Mouse (Mus musculus) spleen, postnatal 36 days (tissue): Measurements from ENCODE around the gene Fads1.

Source experiments
- DNase-seq, 2 experiments: peaks; one replicate each; pipeline ENCODE4 v3.0.0; 2022; ENCODE audit warnings: low spot score in 2 of 2, mixed read lengths in 1 of 2

Fads1 gene

DNA sequence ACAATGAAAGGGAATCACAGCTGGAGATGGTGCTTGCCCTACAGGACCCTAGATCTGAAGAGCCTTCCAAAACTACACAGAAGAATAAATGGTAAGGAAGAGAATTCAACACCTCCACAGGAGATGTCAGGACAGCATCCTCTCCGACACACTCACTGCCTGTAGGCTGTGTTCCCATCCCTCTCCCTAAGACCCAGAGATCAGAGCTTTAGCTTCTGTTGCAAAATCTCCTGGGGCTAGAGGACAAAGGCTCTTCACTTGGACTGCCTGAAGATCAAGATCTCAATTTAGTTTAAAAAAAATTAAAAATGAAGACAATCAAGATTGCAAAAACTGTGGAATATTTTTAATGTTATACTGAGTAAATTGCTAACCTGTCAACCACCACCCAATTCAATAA is 6.2 kb upstream of the Fads1 start:
- no peak for DNase-seq

- DNase-seq = no peak
Observed at GRCm38 (mm10) chr19:10176941-10177372, 5.7 kb upstream of the Fads1 start.

DNA sequence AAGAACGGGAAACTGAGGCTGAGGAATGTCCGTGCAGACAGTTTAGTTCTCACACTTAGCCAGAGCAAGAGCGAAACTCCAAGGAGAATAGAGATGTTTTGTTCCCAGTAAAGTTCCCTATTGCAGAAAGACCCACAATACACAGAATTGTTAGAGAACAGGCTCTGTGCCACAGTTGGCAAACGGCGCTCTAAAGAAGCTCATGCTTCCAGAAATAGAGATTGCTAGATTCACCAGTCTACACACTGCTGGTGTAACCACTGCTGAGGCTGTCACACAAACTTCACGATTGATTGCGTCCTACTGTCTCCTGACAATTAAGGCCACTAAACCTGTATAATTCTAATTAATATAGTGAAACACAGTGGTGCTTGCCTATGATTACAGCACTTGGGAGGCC is 1.5 kb upstream of the Fads1 start:
- DNase-seq = no peak

- DNase-seq = no peak
Observed at GRCm38 (mm10) chr19:10182142-10182541, 546 bp upstream of the Fads1 start.

DNA sequence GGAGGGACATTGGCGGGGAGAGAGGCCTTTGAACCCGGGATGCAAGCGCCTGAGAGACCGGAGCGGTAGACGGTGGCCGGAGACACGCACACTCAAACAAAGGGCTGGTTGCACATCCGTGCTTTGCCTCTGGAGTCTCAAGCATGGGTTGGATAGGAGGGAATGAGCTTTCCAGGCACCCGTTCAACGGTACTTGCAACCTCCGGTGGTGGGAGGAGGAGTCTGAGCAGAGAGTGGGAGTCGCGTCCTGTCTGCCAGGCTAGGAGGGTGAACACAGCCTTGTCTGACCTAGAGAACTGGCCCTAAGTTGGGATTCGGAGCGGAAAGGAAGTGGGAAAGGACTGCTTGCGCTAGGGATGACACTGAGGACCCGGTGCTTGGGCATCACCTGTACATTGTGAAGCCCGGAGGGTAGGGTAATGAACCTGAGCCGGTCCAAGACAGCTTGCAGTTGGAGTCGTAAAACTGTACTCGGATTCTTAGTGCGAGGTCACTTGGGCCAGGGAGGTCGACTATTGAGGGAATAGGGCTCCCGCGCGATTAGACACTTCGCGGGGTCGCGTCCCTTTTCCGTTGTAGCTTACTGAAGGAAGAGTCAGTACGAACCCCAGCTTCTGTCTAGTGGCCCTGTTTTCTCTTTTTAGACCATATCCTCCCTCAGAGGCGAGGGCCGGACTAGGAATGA is 753 bp downstream of the Fads1 start:
- peak; percentile 24 to 45 for DNase-seq

- DNase-seq = no peak
Observed at GRCm38 (mm10) chr19:10184096-10184495, 1.4 kb downstream of the Fads1 start.

- DNase-seq = no peak
Observed at GRCm38 (mm10) chr19:10185876-10186275, 3.2 kb downstream of the Fads1 start.

- no peak for DNase-seq
Observed at GRCm38 (mm10) chr19:10186569-10186968, 3.9 kb downstream of the Fads1 start.

GRCm38 (mm10) chr19:10188281-10188811 is 5.7 kb downstream of the Fads1 start:
- no peak for DNase-seq

- DNase-seq = no peak
Observed at GRCm38 (mm10) chr19:10189022-10189421, 6.3 kb downstream of the Fads1 start.

- DNase-seq = no peak
Observed at GRCm38 (mm10) chr19:10189940-10190339, 7.3 kb downstream of the Fads1 start.

DNA sequence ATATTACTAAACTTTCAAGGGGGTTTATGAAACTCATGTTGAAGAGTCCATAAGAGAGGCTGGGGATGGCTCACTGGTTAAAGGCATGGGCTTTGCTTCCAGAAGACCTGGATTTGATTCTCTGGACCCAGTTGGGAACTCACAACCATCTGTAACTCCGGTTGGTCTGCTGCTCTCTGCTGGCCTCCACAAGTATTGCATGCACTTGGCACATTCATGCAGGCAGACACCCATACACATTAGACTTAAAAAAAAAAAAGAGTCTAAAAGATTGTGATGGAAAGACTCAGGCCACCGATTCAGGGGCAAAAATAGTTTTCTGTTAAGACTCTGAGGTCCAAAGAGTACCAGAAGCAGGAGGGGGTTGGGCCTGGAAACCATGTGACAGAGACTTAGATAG is 8.1 kb downstream of the Fads1 start:
- peak; percentile 32 to 58 for DNase-seq

- peak in 1 of 2 experiments; percentile 31 for DNase-seq
Observed at GRCm38 (mm10) chr19:10191326-10191725, 8.6 kb downstream of the Fads1 start.

DNA sequence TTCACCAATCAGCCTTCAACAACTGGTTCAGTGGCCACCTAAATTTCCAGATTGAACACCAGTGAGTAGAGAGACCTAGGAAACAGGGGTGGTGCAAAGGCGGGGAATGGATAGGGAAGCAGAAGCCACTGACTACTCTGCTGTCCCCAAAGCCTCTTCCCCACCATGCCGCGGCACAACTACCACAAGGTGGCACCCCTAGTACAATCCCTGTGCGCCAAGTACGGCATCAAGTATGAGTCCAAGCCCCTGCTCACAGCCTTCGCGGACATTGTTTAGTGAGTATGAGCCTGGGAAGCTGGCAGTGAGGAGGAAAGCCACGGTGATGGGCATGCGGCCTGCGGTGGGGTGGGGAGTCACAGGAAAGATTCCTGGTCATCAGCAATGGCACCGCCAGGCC is 11.6 kb downstream of the Fads1 start:
- DNase-seq = no peak

GRCm38 (mm10) chr19:10195252-10195651 is 12.6 kb downstream of the Fads1 start:
- DNase-seq = no peak

DNA sequence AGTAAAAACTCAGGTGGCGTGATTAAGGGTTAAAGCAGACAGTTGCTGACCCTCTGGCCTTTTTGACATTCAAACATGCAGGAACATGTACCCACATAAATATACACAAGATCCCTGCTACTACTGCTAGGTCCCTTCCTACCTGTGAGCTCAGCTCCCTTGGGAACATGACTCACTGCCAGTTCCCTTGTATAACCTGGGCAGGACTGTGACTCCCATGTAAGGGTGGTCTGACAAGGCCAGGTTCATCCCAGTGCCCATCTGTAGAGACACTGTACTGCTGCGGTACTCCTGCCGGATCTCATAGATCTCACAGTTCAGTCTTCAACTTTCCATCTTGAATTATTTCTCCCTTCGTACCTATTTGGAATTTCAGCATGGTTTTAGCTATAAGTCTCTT is 14.4 kb downstream of the Fads1 start:
- DNase-seq = no peak

DNA sequence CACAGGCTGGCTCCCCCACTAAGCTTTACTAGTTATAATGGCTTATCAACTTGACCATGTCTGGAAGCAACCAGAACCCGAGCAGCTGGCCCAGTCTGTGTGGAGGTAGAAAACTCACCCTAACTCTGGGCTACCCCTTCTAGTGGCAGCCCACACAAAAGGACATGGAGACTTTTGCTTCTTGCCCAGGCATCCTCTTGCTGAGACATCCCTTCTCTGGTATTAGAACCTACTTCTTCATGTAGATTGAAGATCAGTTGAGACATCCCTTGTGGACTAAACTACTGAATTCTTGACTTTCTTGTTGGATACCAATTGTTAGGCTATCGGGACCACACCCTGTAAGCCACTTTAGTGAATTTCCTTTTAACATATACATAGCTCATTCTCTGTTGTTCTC is 15.6 kb downstream of the Fads1 start:
- no peak for DNase-seq

DNA sequence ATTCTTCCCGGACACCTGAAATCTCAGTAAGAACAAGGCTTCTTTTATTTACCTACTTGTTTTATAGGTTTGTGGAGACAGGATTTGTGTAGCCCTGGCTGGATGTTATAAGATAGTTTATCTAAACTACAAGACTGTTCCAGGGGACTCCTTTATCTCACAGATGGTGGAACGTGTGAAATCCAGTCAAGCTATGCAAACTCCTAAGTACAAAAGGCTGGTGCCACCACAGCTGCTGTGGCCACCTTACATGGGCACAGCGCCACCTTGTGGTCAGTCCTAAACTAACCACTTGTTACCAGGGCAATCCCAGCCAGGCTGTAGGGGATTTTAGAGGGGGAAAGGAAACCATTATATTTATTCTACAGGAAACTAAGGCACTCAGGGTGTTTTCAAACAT is 16.0 kb downstream of the Fads1 start:
- DNase-seq = peak; percentile 60 to 68

DNA sequence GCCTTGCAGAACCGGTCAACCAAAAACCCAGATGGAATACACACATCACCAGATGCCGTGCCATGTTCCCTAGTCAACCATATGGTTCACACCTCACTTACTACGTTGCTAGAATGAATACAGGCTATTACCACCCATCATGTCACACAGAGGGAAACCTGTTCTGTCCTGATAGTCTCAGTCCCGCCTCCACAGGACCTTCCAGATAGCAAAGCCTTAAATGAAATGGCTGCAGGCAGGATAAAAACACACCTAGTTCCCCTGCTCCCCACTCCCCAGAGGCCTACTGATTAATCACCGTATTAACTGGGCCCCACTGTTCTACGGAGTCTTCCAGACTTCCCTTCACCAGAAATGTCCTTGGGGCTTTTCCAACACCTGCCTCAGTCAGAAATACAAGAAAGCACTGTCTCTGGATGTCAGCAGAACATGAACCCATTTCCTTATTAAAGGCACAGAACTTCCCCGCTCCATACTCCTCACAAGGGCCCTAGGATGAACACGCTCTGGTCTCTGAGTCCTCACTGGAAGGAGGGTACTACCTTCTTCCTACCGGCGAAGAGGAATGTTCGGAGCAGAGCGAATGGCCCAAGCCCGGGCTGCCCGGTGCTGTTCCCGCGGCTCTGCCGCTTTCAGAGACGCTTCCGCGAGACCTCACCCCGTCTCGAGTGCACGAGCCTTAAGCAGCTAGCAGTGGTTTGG is 20.6 kb downstream of the Fads1 start:
- peak; percentile 30 to 65 for DNase-seq

- peak; percentile 85 to 90 for DNase-seq
Observed at GRCm38 (mm10) chr19:10203848-10204615, 21.3 kb downstream of the Fads1 start, which contains the start of the genes Tmem258 and Fen1. TSS of gene Tmem258 (plus strand) at chr19:10204014. TSS of gene Fen1 (minus strand) at chr19:10204169.

DNA sequence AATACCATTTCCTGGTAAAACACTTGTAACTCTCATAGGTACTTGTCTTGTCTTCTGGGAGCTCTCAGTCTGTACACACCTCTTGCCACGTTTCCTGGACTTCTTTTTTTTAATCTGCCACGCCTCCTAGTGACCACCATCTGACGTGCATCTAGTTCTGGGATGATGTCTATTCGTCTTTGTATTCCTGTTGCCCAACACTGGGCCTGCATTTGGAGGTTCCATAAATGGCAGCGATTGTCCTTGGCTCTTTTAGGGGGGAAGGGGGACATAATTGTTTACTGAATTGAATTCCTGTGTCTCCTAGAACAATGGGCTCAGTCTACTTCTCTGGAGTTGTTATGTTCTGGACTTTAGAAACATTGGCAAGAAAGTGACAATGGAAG is 21.9 kb downstream of the Fads1 start:
- peak; percentile 29 to 61 for DNase-seq

GRCm38 (mm10) chr19:10205051-10205450 is 22.4 kb downstream of the Fads1 start:
- DNase-seq = no peak
